Mouse (Mus musculus): ENCODE measurements at regions not wholly inside any gene's neighbourhood (a gene's known extent, or its start where the extent isn't known, plus 50 kb on each side); places are given as distances from the start of the nearest gene placed in this dataset.
"Not testable (repeated sequence)": the region's sequence is repeated elsewhere in the genome, so short reads cannot be mapped to it uniquely, and the experiment has no call there.

- no peak for DNase-seq (ENCODE audit: low read depth, low spot score)
These were observed 458.8 kb upstream of the 1700008P02Rik start for GRCm38 (mm10) chr3:7079073-7079472.

GRCm38 (mm10) chr3:7076850-7077249, 456.6 kb upstream of the 1700008P02Rik start:
- DNase-seq (ENCODE audit: low read depth, low spot score) = no peak

GRCm38 (mm10) chr3:7074488-7074887, 454.2 kb upstream of the 1700008P02Rik start:
- peak; percentile 5 for DNase-seq (ENCODE audit: low read depth, low spot score)

- DNase-seq (ENCODE audit: low read depth, low spot score) = no peak
These were observed 421.3 kb upstream of the 1700008P02Rik start for GRCm38 (mm10) chr3:7041372-7042057.

- no peak for DNase-seq (ENCODE audit: low read depth, low spot score)
These were observed 415.6 kb upstream of the 1700008P02Rik start for GRCm38 (mm10) chr3:7035833-7036232.

GRCm38 (mm10) chr3:7027845-7028244, 407.6 kb upstream of the 1700008P02Rik start:
- DNase-seq (ENCODE audit: low read depth, low spot score) = peak; percentile 74

GRCm38 (mm10) chr3:7014345-7014973, 394.2 kb upstream of the 1700008P02Rik start:
- DNase-seq (ENCODE audit: low read depth, low spot score) = no peak

- no peak for DNase-seq (ENCODE audit: low read depth, low spot score)
These were observed 393.3 kb upstream of the 1700008P02Rik start for GRCm38 (mm10) chr3:7013516-7013915.

- peak; percentile 37 for DNase-seq (ENCODE audit: low read depth, low spot score)
These were observed 390.2 kb upstream of the 1700008P02Rik start for GRCm38 (mm10) chr3:7010294-7011087.

GRCm38 (mm10) chr3:7008671-7009217, 388.5 kb upstream of the 1700008P02Rik start:
- no peak for DNase-seq (ENCODE audit: low read depth, low spot score)

GRCm38 (mm10) chr3:7007811-7008359, 387.6 kb upstream of the 1700008P02Rik start:
- no peak for DNase-seq (ENCODE audit: low read depth, low spot score)

GRCm38 (mm10) chr3:6991735-6992134, 371.5 kb upstream of the 1700008P02Rik start:
- DNase-seq (ENCODE audit: low read depth, low spot score) = not testable (repeated sequence)

GRCm38 (mm10) chr3:6984918-6985317, 364.7 kb upstream of the 1700008P02Rik start:
- no peak for DNase-seq (ENCODE audit: low read depth, low spot score)

- no peak for DNase-seq (ENCODE audit: low read depth, low spot score)
These were observed 337.4 kb upstream of the 1700008P02Rik start for GRCm38 (mm10) chr3:6957681-6958080.

GRCm38 (mm10) chr3:6932535-6933103, 312.4 kb upstream of the 1700008P02Rik start:
- DNase-seq (ENCODE audit: low read depth, low spot score) = no peak

GRCm38 (mm10) chr3:6926737-6927136, 306.5 kb upstream of the 1700008P02Rik start:
- no peak for DNase-seq (ENCODE audit: low read depth, low spot score)

GRCm38 (mm10) chr3:6922647-6923046, 302.4 kb upstream of the 1700008P02Rik start:
- not testable (repeated sequence) for DNase-seq (ENCODE audit: low read depth, low spot score)

GRCm38 (mm10) chr3:6920253-6920652, 300.0 kb upstream of the 1700008P02Rik start:
- no peak for DNase-seq (ENCODE audit: low read depth, low spot score)

- no peak for DNase-seq (ENCODE audit: low read depth, low spot score)
These were observed 267.7 kb upstream of the 1700008P02Rik start for GRCm38 (mm10) chr3:6887936-6888335.

- DNase-seq (ENCODE audit: low read depth, low spot score) = peak; percentile 16
These were observed 266.9 kb upstream of the 1700008P02Rik start for GRCm38 (mm10) chr3:6887053-6887700.

Data from brain, adult 2 months (tissue).